Mouse (Mus musculus): ENCODE measurements around the gene Prrc2b.
A peak's percentile ranks its signal among the peaks of the same experiment; 100 is the strongest.

The Prrc2b gene

DNA sequence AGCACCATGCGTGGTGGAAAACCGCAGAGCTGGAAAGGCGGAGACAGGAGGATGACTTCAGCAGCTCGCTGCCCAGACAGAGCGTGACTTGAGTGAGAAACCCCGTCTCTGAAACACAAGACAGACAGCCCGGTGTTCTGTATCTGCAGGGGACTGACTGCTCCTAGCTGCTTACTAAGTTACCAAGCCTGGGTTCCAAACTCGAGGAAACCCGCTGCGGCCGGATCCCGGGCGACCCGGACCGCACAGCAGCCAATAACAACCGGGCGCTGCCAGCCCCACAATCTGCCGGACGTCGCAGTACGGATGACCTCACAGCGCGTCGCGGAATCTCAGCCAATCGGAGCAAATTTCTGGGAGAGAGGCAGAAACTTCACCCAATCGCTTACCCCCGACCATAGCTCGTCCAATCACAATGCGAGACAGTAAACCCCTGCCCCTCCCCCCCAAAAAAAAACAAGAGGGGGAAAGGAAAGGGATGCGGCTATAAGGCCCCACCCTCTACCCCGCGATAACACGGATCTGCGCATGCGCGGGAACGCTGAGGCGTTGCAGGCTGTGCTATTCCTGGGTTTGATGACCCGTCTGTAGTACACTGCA, 13.1 kb upstream of the Prrc2b start:
- DNase-seq (ENCODE audit: low read depth, low spot score): peak; percentile 99

DNA sequence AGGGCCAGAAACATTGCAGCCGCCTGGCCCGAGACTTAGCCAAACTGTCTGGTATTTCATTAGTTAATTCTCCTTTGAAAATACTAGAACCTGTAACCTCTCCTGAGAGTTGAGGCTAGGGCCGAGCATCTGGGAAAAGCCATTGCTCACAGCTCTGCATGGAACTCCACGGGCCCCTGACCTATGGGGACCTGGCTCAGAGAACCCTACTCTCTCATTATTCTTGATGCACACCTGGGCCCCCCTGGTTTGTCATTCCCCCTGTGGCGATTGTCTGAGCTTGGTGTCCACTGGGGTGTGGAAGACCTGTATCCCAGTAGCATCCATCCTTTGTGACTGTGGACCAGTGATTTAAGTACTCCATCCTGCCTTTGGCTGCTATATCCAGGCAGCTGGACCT, 11.5 kb upstream of the Prrc2b start:
- DNase-seq (ENCODE audit: low read depth, low spot score): no peak

DNA sequence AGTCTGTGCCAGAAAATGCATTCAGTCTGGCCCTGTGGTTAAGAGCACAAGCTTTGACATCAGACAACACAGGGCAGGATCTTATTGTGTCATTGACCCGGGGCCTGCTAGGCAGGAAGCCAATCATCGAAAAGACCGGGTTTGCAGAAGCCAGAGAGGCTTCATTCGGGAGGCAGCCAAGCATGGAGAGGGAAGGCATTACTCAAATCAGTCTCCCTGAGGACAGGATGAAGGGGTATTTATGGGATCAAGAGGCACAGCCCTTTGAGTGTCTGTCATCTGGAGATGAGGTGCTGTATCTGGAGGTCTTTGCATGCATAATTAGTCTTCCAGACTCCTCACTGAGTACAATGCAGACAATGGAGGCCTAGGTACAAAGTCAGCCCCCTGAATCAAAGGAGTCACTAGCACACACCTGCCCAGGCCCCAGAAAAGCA, 10.4 kb upstream of the Prrc2b start:
- no peak for DNase-seq (ENCODE audit: low read depth, low spot score)

DNA sequence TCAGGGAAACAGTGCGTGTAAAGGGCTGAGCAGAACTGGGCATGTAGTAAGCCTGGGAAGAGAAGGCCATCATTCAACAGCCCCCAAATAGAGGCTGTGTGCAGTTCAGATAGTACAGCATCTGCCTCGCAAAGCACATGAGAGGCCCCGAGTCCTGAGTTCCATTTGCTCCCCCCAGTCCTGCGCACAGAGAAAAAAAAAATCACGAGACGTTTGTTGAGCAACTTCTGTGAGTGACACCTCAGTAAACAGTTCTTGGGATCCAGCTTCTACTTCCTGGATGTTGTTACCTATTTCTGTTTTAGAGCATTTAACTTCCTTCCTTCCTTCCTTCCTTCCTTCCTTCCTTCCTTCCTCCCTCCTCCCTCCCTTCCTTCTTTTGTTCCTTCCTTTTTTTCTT, 9.3 kb upstream of the Prrc2b start:
- DNase-seq (ENCODE audit: low read depth, low spot score): no peak

DNA sequence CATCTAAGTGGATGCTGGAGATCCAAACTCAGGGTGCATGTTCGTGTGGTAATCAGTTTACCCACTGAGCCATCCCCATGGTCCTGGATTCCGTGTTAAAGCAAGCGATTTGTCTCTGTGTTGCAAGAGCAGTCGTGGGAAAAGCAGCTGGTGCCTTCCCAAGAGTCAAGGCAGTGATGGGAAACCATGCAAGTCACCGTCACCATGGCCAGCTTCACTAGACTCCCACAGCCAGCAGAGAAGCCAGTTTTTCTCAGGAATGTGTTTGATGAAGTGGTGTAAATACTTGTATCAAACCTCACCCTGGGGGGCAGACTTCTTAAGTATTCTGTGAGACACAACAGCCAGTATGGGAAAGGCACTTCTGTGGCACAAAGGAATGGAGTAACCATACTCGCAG, 8.5 kb upstream of the Prrc2b start:
- DNase-seq (ENCODE audit: low read depth, low spot score): no peak

DNA sequence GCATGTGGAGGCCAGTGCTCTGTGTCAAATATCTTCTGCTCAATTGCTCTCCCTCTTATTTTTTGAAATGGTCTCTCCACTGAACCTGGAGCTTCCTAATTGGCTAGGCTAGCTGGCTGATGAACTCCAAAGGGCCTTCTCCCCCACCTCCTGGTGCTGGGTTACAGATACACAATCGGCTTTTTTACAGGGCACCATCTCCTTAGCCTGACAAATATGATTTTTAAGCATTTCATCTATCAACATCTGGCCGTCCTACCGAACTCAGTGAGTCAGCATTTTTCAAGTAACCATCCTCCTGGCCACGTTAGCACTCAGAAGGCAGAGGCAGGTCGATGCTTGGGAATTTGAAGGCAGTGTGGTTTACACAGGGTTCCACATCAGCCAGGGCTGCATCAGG, 6.2 kb upstream of the Prrc2b start:
- no peak for DNase-seq (ENCODE audit: low read depth, low spot score)

DNA sequence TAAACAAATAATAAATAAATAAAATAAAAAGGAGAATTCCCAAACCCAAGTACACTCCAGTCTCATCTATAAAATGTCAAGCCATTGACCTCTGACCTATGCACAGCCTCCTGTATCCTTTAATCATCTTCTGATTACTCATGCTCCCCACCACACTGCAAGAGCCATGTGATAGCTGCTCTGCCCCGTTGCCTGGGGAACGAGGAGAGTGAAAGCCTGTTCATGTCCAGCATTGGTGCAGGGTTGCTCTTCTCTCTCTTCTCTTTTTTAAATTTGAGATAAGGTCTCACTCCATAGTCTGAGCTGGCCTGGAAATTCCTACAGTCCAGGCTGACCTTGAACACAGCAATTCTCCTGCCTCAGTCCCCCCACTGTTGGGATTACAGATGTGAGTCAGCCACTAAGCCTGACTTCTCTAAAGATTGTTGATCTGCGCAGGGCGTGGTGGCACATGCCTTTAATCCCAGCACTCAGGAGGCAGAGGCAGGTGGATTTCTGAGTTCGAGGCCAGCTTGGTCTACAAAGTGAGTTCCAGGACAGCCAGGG, 4.2 kb upstream of the Prrc2b start:
- no peak for DNase-seq (ENCODE audit: low read depth, low spot score)

DNA sequence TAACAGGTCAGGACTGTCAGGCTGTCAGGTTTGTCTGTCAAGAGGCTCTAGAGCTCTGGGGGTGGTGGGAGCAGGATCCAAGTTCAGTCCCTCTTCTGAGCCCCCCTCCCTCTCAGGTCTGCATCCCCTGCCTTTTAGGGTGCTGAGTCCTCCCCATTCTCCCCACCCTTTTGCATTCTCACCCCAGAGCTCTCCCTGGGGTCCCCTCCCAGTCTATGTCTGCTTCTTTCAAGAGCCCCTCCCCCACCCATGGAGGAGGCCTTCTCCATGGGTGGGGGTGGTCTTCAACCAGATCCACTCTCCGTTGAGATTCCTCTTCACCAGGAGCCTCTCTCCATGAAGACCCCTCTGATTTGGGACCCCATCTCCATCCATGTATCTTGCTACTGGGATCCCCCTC, 747 bp upstream of the Prrc2b start:
- no peak for DNase-seq (ENCODE audit: low read depth, low spot score)

DNA sequence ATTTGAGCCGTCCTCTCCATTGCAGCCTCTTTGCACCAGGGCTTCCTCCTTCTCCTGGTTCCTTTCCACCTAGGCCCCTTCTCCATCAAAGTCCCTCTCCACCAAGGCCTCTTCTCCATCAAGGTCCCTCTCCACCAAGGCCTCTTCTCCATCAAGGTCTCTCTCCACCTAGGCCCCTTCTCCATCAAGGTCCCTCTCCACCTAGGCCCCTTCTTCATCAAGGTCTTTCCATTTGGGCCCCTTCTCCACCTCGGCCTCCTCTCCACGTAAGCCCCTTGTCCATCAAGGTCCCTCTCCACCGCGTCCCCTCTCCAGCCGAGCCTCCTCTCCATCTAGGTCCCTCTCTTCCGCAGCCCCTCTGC, 339 bp upstream of the Prrc2b start:
- DNase-seq (ENCODE audit: low read depth, low spot score): no peak

DNA sequence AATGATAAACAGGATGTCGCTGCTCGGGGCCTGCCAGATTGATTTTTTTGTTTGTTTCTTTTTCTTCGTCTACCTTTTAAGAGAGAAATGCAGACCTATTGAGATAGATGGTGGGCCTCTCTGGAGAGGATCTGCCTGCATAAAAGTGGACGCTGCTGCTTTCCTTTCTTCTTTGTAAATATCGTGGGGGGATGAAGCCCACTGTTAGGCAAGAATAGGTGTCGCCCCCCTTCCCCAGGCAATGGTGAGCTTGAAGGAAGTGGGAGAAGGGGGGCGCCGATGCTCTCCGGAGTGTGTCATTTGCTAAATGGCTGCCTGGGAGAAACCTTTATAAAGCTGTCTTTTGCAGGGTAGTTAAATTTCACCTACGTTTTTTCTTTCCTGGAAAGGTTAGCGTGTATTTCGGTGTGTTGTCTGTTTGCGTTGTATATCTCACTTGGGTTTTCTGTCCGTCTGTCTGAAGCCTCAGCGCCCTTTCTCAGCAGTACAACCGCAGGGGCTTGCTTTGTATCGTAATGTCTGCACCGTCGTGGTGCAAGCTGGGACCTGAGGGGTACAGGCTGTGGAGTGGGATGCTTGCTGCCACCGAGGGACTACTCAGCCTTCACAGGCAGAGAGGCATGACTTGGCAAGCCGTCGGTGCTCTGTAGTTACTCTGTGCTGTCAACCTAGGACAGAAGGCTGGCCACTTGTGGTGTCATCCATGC, 931 bp downstream of the Prrc2b start:
- no peak for DNase-seq (ENCODE audit: low read depth, low spot score)

DNA sequence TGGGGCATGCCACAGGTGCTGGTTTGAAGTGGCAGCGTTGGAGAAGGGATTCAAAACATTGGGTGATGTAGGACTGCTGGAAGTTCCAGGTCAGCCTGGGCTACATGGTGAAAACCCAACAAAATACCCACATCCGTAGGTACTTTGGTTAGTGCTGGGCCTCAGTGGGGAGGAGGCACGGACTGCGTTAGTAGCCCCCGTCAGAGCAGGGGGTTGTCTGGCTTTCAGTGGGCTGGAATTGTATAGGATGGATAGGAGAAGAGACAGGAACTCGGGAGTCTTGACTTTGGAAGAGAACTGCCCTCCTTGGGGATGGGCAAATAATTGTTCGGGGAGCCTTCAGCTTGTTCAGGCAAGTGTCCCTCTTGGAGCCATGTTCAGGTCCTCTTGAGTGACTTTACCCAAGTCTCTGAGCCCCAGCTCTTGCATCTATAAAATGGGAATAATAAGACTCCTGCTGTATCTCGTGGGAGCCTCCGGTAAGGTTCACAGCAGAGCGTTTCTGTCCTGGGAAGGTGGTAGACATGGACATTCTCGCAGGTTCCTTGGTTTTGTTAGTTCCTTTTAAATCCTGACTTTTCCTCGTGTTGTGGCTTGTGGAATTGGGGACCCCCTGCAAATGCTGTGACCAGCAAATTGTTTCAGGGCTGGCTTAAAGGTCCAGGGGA, 1.6 kb downstream of the Prrc2b start:
- no peak for DNase-seq (ENCODE audit: low read depth, low spot score)

DNA sequence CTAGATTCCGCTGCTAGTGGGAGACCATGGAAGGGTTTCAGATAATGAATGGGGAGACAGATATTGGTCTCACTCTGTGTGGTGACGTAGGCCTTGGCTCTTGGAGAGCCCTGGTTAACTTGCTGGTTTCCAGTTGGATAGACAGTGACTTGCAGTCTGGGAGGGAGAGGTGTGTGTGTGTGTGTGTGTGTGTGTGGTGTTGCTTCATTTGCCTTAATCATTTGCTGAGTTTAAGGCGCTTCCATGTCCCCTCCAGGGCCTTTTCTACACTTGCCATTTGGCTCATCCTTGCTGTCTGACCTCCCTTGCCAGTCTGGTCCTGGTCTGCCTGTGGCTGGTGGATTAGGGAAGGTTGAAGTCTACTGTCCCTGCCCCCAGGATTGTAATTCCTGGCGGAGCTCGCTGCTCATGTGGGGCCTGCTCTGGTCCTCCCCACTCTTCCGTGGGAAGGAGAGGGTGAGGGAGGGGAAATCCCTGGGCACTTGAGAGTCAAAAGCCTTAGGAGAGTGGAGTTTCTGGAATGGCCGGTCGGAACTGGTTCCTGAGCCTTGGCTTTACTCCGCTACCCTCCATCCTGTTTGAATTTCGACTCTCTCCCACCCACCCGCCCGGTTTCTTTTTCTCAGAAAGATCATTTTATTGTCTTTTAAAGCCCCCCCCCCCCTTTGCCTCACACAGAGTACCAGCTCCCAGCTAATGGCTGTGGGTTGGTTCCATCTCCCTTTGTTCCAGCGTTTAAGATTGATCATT, 2.3 kb downstream of the Prrc2b start:
- DNase-seq (ENCODE audit: low read depth, low spot score): no peak

DNA sequence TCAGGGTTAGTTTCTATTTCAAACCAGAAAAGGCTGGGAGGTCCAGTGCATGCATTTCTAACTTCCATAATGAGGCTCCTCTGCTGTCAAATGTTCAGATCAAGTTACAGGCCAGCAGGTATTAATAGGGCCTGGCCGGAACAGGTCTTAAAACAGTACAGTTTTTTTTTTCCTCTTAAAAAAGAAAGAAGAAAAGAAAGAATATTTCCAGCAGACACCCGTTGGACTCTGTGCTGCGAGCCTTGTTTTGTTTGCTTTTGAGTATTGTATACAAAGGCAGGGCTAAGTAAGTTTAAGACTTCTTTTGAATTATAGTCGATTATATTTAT, 2.9 kb downstream of the Prrc2b start:
- DNase-seq (ENCODE audit: low read depth, low spot score): no peak

DNA sequence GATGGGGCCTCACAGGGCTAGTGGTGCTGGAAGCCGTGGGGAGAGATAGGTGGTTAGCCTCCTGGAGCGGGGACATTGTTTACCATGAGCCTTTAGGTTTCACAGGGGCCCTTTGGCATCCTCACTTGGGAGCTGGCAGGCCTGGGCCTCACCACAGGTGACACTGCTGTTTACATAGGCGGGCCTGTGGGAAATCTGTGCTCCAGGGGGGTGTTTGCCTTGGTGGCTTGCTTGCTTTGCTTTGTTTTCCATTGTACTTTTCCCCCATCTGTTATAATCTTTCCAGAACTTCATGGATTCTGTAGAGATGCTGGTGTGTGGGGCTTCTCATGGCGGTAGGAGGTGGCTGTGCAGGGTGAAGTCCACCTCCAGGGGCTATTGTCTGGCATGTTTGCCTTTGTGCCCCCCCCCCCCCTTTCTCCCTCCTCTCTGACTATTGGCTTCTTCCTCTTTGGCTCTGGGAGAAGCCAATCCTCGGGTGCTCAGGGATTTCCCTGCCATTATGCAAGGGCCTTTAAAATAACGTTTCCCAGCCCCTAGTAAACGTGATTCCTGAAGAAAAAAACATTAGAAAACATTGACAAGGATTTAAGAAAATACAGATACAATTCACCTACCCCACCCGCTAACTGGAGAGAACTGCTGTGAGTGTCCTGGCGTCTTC, 3.6 kb downstream of the Prrc2b start:
- DNase-seq (ENCODE audit: low read depth, low spot score): no peak

DNA sequence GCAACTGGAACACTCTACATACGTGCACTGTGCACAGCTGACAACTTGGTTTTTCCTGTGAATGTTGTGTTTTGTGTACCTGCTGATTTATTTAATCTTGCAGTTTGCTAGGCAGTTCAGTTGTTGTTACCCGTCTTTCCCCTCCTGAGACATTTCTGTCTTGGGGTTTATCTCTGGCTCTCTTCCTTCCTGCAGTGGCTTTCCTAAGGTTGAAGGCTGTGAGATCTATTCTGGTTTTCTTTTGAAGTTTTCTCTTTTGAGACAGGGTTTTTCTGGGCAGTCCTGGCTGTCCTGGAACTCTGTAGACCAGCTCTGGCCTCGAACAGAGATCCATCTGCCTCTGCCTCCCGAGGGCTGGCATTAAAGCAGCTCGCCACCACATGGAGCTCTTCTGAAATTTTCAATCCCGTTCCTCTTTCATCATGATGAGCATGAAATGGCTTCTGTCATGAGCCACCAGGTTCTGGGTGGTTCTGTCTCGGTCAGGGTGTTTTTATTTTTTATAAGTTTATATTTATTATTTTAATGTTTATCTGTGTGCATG, 4.2 kb downstream of the Prrc2b start:
- DNase-seq (ENCODE audit: low read depth, low spot score): no peak

DNA sequence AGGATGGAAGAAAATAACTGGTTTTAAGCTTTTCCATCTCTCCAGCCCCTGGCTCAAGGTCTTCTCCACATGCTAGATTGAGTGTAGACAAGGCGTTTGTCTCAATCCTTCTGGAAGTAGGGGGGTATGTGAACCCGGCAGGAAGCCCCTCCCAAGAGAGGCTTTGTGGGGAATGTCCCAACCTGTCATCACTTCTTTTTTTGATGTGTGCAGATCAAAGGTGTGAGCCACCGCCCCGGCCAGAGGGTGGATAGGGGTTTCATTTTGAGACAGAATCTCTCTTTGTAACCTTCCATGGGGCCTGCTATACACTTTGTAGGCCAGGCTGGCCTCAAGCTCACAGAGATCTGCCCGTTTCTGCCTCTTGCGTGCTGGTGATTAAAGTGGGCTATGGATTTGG, 4.7 kb downstream of the Prrc2b start:
- no peak for DNase-seq (ENCODE audit: low read depth, low spot score)

DNA sequence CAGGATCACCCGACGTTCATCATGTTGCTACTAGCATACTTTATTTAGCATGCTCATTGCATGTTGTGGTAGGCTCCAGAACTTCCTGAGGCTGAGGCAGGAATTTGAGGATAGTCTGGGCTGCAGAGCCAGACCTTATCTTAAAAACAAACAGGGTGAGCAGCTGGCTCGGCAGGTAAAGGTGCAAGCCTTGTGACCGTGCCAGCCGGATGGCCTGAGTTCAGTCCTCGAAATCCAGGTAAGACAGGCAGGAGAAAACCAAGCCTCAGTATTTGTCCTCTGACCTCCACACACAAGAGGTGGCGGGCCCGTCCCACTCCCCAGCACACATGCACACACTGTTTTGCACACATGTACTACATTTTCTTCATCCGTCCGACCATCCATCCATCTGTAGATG, 5.8 kb downstream of the Prrc2b start:
- DNase-seq (ENCODE audit: low read depth, low spot score): no peak

DNA sequence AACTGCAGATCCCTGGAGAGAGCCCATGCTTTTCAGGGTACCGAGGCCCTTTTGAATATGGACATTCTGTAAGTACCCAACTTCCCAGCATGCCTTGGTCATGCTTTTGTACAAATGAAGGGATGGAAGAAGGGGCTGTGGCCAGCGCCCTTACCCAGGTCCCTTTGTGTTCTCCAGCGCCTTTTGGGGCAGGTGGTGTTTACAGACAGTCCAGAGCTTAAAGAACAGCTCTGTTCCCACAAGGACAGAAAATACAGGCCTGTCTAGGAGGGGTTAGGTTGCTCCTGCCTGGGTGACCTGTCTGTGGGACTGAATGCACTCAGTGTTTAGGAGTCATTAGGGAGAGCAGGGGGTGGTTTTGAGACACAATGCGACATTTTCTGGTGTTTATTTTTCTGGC, 6.4 kb downstream of the Prrc2b start:
- no peak for DNase-seq (ENCODE audit: low read depth, low spot score)

DNA sequence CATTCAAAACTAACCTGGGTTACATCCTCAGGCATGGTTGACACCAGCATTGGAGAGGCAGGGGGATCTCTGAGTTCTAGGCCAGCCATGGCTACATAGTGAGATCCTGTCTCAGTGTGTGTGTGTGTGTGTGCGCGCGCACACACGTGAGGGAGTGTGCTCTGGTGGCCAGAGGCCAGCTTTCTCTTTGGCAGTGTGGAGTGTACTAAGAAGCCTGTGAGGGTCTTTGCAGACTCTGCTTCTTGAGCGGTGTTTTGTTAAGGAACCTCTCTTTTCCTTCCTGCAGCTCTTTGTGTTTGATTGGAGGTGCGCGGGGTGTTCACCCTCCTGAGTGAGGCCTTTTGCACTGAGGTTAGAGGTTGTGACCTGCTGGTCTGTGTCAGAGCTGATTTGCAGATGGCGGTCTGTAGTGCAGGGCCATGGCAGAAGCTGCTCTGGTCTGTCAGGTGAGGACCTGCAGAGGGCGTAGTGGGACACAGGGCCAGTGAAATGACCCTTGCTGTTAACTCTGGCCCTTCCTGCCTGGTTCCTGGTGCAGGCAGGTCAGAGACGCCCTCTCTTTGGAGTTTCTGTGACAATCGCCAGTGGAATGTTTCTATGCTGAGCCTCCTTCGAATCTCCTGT, 7.8 kb downstream of the Prrc2b start:
- DNase-seq (ENCODE audit: low read depth, low spot score): no peak

DNA sequence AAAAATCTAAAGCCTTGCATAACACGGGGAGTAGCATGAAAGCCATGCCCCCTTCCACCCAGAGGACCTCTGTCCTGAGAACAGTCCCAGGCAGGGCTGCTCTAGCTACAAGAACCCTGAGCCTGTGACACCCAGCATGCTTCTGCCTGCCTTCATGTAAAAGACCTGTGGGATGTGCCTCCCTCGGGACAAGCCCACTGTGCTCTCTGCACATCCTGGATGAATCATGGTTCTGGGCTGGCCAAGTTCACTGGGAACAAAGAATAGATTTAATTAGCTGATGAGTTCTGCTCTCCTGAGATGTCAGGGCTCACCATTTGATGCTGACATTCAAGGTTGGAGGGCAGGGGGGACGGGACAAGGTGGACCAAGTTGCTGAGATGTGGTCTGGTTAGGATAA, 9.6 kb downstream of the Prrc2b start:
- no peak for DNase-seq (ENCODE audit: low read depth, low spot score)

DNA sequence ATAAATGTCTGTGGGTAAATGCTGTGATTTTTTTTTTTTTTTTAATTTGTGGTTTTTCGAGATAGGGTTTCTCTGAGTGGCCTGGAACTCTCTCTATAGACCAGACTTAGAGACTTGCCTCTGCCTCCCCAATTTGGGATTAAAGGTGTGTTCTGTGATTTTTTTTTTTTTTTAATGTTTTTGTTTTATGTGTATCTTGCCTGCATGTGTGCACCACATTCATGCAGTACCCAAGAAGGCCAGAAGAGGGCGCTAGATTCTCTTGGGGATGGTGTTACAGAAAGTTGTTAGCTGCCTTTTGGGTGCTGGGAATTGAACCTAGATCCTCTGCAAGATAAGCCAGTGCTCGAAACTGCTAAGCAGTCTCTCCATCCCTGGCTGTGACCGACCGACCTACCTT, 10.1 kb downstream of the Prrc2b start:
- DNase-seq (ENCODE audit: low read depth, low spot score): no peak

Data from retina, postnatal 7 days (tissue).